Mouse (Mus musculus): ENCODE results near the gene Gm10340.
"Not testable (repeated sequence)": the region's sequence is repeated elsewhere in the genome, so short reads cannot be mapped to it uniquely, and the experiment has no call there.

The Gm10340 gene

DNA sequence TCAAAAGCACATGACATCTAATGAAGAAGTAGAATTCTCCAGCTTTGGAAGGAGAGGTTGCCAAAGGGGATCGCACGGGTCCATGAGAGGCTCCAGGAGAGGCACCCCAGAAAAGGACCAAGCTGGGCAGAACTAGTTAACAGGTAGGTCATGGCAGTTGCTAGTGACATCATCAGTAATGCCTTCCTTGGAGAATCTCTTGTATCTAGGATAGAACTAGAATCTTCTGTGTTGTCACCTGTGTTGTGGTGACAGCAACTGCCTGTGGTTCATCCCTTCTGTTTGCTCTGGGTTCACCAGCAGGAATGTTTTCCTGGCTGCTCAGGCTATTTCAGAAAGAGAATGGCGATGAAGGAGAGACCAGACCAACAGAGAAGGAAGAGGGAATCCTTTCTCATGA, at the start of gene Gm10340:
TSS of gene Gm10340 (plus strand) at position 301 of the 400 bp plus-strand sequence.
- DNase-seq (ENCODE audit: low read depth): not testable (repeated sequence)

DNA sequence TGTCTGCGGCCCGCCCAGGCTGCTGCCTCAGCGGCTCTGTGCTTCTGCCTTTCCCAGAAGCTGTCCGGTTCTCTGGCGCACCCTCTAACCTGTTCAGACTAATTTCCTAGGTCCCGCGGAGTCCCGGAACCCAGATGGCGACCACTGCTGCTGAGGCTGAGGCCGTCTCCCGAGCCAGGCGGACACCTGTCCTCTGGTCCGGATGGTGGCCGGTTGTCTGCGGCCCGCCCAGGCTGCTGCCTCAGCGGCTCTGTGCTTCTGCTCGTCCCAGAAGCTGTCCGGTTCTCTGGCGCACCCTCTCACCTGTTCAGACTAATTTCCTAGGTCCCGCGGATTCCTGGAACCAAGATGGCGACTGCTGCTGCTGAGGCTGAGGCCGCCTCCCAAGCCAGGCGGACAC, 17.7 kb upstream of the Gm10340 start:
- not testable (repeated sequence) for DNase-seq (ENCODE audit: low read depth)

- DNase-seq (ENCODE audit: low read depth): not testable (repeated sequence)
Measured at GRCm38 (mm10) chr14:3187955-3188354, 54.2 kb downstream of the Gm10340 start, which contains the start of gene Gm5795. TSS of gene Gm5795 (plus strand) at chr14:3188255.

Data from c-Kit-positive CD71-negative TER-119-negative erythroid progenitor cells, embryonic 14.5 days (primary cell).